Mouse (Mus musculus): ENCODE measurements at regions not wholly inside any gene's neighbourhood (a gene's known extent, or its start where the extent isn't known, plus 50 kb on each side); places are given as distances from the start of the nearest gene placed in this dataset.

GRCm38 (mm10) chr7:58310096-58310495, 345.9 kb upstream of the Atp10a start:
- 52% methylated on average over 2 of the region's 2 CpGs for WGBS
- no peak overlapping the region for H3K4me2 ChIP-seq
- no peak overlapping the region for H3K4me3 ChIP-seq
- H3K4me1 ChIP-seq, result no peaks in the 10 kb centered on the region
- no peak overlapping the region for H3K27ac ChIP-seq
- H3K36me3 ChIP-seq (replicated peaks), result no peaks in the 10 kb centered on the region
- no peaks in the 10 kb centered on the region for H3K9me3 ChIP-seq
- no peaks in the 10 kb centered on the region for H3K27me3 ChIP-seq (replicated peaks)
- 0 out of 2 replicates have a peak, but pooled peaks have one; percentile 58 for ATAC-seq (replicated peaks)
- no peak overlapping the region for H3K9ac ChIP-seq

DNA sequence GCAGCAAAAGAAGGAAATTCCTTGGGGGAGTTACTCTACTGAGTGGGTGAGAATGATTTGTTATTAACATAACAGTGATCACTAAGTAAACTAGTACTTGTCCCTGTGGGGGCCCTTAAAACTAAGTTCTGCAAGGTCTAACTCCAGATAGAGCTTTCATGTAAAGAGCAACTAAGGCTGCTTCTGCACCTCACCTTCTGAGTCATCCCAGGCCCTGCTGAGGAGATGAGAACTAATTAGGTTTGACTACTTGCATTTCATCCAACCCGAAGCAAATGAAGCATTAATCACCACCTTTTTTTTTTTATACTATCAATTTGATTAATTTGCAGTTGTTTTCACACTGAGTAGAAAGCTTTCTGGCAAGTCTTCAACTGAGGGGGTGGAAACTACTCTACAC, 333.6 kb upstream of the Atp10a start:
- Histone ChIP-seq H3K36me3 (replicated peaks) (no peaks in the 10 kb centered on the region), H3K9me3 (no peaks in the 10 kb centered on the region), H3K4me3 (no peak overlapping the region), H3K4me2 (no peak overlapping the region), H3K27me3 (replicated peaks) (no peaks in the 10 kb centered on the region), H3K9ac (no peak overlapping the region), H3K27ac (no peak overlapping the region), H3K4me1 (no peaks in the 10 kb centered on the region)
- 63% methylated on average over 1 of the region's 1 CpGs for WGBS
- no peak for ATAC-seq (replicated peaks)

DNA sequence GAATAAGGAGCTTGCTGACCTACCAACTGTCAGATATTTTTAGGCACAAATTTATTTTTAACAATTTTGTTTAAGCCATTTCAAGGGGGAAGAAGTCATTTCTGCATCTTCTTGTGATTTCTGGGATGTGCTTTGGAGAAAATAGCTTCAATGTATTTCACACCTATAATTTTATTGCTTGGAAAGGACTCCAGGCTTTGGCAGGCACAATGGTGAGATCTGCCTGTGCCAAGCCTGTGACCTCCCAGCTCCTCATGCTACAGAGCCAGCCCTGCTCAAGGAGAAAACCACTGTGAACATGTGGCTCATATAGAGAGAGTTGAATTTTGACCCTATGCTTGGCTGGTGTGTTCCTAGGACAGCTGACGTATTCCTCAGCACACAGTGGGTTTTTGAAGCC, 288.6 kb upstream of the Atp10a start:
- WGBS, result 68% methylated on average over 1 of the region's 1 CpGs
- ATAC-seq (replicated peaks), result no peak
- Histone ChIP-seq H3K27ac (no peak overlapping the region), H3K4me2 (no peak overlapping the region), H3K27me3 (replicated peaks) (no peaks in the 10 kb centered on the region), H3K4me1 (no peaks in the 10 kb centered on the region), H3K4me3 (no peak overlapping the region), H3K36me3 (replicated peaks) (no peaks in the 10 kb centered on the region), H3K9ac (no peak overlapping the region), H3K9me3 (no peaks in the 10 kb centered on the region)

- H3K27me3 ChIP-seq (replicated peaks), result no peaks in the 10 kb centered on the region
- H3K4me1 ChIP-seq, result no peaks in the 10 kb centered on the region
- no peak overlapping the region for H3K27ac ChIP-seq
- H3K9me3 ChIP-seq, result no peaks in the 10 kb centered on the region
- H3K4me2 ChIP-seq, result no peak overlapping the region
- H3K4me3 ChIP-seq, result no peak overlapping the region
- no peaks in the 10 kb centered on the region for H3K36me3 ChIP-seq (replicated peaks)
- no peak for ATAC-seq (replicated peaks)
- H3K9ac ChIP-seq, result no peak overlapping the region
- WGBS, result 81% methylated on average over 1 of the region's 1 CpGs
These were observed 272.6 kb upstream of the Atp10a start for GRCm38 (mm10) chr7:58383401-58383800.

DNA sequence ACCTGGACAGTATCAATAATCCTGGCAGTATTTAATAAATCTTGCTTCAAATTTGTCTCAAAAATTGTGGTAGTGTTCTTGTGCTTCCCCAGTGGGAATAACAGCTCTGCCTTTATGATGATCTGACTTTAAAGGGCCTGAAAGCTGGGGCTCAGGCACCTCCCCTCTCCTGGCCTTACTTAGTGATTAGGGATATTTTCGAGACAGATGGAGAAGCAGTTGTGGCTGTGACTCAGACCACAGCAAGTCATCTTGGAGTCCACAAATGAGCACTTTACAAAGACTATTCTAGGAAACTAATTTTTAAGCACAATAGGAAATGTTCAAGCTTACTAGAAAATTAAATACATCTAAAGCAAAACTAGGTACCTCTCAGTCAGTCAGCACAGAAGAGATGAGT, 267.6 kb upstream of the Atp10a start:
- Histone ChIP-seq H3K4me2 (no peak overlapping the region), H3K4me1 (no peaks in the 10 kb centered on the region), H3K36me3 (replicated peaks) (no peaks in the 10 kb centered on the region), H3K27ac (no peak overlapping the region), H3K9me3 (no peaks in the 10 kb centered on the region), H3K9ac (no peak overlapping the region), H3K4me3 (no peak overlapping the region), H3K27me3 (replicated peaks) (no peaks in the 10 kb centered on the region)
- 65% methylated on average over 1 of the region's 1 CpGs for WGBS
- no peak for ATAC-seq (replicated peaks)

- H3K4me3 ChIP-seq, result no peak overlapping the region
- no peaks in the 10 kb centered on the region for H3K27me3 ChIP-seq (replicated peaks)
- no peaks in the 10 kb centered on the region for H3K36me3 ChIP-seq (replicated peaks)
- WGBS, result 79% methylated on average over 4 of the region's 4 CpGs
- H3K4me1 ChIP-seq, result peaks cover 3% of the 10 kb centered on the region
- no peak for ATAC-seq (replicated peaks)
- no peak overlapping the region for H3K27ac ChIP-seq
- no peak overlapping the region for H3K4me2 ChIP-seq
- H3K9ac ChIP-seq, result no peak overlapping the region
- H3K9me3 ChIP-seq, result no peaks in the 10 kb centered on the region
These were observed 263.4 kb upstream of the Atp10a start for GRCm38 (mm10) chr7:58392391-58393115.

DNA sequence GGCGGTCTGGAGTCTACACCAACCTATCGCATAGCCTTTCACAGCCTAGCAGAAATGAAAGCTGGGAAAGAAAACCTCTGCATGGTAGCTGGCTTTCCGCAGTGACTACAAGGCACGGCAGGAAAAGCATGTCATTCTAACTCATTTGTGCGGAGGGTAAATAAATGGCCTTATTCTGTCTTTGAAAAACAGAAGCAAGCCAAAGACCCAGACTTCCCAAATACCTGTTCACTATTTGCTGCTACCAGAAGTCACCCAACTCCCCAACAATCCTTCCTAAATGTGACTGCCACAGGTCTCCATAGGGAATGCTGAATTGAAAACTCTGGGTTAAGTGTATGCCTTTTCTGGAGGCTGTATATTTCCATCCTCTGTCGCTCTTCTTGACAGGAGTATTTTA, 258.0 kb upstream of the Atp10a start:
- H3K9me3 ChIP-seq, result no peaks in the 10 kb centered on the region
- H3K4me2 ChIP-seq, result peak overlapping the region; percentile 60
- no peaks in the 10 kb centered on the region for H3K27me3 ChIP-seq (replicated peaks)
- ATAC-seq (replicated peaks), result peak; percentile 12
- WGBS, result 4% methylated on average over 6 of the region's 6 CpGs
- H3K4me3 ChIP-seq, result peak overlapping the region; percentile 48
- H3K4me1 ChIP-seq, result peaks cover 17% of the 10 kb centered on the region
- peak overlapping the region; percentile 81 for H3K9ac ChIP-seq
- H3K27ac ChIP-seq, result peak overlapping the region; percentile 99
- H3K36me3 ChIP-seq (replicated peaks), result no peaks in the 10 kb centered on the region

DNA sequence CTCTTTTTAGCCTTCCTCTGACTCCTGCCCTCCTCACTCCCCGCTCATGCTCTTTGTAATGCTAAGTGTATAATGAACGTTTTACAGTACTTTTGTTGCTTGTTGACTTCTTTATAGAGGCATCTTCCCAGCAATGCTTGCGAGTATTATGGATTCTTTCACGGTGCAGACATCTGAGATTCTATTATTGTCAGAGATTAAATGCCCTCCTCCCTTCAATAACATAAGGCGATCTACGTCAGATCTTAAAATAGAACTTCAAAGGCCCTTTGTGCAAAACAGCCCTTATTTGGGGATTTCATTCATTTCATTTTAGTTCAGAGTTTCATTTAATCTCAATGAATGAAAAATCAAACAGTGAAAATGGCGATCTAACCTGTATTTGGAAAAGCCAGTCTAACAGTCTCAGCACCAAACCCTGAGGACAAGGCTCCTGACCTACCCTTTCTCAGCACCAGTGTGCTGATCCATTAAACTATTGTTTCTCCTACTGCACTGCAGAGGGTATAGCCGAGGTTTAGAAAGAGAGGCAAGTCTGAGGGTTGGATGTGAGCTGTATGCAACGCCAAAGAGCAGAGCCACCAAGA, 257.3 kb upstream of the Atp10a start:
- peaks cover 17% of the 10 kb centered on the region for H3K4me1 ChIP-seq
- under 1% methylated on average over 9 of the region's 9 CpGs for WGBS
- no peaks in the 10 kb centered on the region for H3K27me3 ChIP-seq (replicated peaks)
- H3K9ac ChIP-seq, result peak overlapping the region; percentile 81
- H3K9me3 ChIP-seq, result no peaks in the 10 kb centered on the region
- H3K27ac ChIP-seq, result peak overlapping the region; percentile 99
- H3K4me2 ChIP-seq, result peak overlapping the region; percentile 60
- no peaks in the 10 kb centered on the region for H3K36me3 ChIP-seq (replicated peaks)
- peak; percentile 72 for ATAC-seq (replicated peaks)
- peak overlapping the region; percentile 48 for H3K4me3 ChIP-seq

DNA sequence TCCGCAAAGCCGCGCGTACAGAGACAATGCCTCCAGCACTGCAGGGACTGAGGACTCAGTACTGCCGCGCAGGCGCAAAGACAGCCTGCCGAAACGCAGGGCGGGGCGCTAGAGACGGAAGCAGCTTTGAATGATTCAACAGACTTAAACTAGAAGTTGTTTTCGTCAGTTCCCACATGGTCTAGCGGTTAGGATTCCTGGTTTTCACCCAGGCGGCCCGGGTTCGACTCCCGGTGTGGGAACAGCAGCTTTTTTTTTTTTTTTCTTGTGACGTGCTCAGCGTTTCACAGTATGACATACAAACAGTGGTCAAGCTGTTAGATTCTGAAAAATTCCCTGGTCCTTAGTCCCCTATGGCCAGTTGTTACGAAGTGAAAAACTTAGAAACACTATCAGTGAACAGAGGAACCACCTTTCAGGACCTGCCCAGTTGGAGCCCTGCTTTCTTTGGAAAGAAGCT, 256.8 kb upstream of the Atp10a start:
- H3K4me1 ChIP-seq, result peaks cover 17% of the 10 kb centered on the region
- H3K4me3 ChIP-seq, result peak overlapping the region; percentile 48
- peak overlapping the region; percentile 99 for H3K27ac ChIP-seq
- peak overlapping the region; percentile 60 for H3K4me2 ChIP-seq
- H3K27me3 ChIP-seq (replicated peaks), result no peaks in the 10 kb centered on the region
- ATAC-seq (replicated peaks), result peak; percentile 99
- WGBS, result under 1% methylated on average over 21 of the region's 21 CpGs
- H3K9ac ChIP-seq, result peak overlapping the region; percentile 81
- no peaks in the 10 kb centered on the region for H3K36me3 ChIP-seq (replicated peaks)
- H3K9me3 ChIP-seq, result no peaks in the 10 kb centered on the region

GRCm38 (mm10) chr7:58399651-58400050, 256.3 kb upstream of the Atp10a start:
- no peaks in the 10 kb centered on the region for H3K36me3 ChIP-seq (replicated peaks)
- whole genome bisulfite sequencing, result 23% methylated on average over 5 of the region's 5 CpGs
- H3K27me3 ChIP-seq (replicated peaks), result no peaks in the 10 kb centered on the region
- no peaks in the 10 kb centered on the region for H3K9me3 ChIP-seq
- peak overlapping the region; percentile 71 for H3K27ac ChIP-seq
- peak overlapping the region; percentile 60 for H3K4me2 ChIP-seq
- H3K4me3 ChIP-seq, result peak overlapping the region; percentile 48
- H3K9ac ChIP-seq, result peak overlapping the region; percentile 34
- peak; percentile 41 for ATAC-seq (replicated peaks)
- H3K4me1 ChIP-seq, result peaks cover 17% of the 10 kb centered on the region

DNA sequence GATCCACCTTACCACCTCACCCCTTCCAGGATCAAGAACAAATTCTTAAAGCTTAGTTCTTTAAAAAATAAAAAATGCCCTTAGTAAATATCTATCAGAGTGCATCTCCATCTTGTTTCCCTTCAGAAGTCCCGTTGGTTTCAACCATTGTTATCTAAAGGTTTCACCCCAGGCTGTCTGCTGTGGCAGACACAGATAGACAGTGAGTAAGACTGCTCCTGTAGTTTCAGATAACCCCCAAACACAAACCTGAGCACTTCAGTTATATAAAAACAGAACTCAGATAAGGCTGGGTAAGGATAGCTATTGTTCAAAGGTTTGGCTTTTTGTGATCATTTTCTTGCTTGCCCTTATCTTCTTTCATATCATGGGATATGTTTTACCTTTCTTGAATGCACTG, 255.4 kb upstream of the Atp10a start:
- 88% methylated on average over 1 of the region's 1 CpGs for WGBS
- no peaks in the 10 kb centered on the region for H3K27me3 ChIP-seq (replicated peaks)
- ATAC-seq (replicated peaks), result no peak
- H3K4me2 ChIP-seq, result no peak overlapping the region
- no peaks in the 10 kb centered on the region for H3K36me3 ChIP-seq (replicated peaks)
- no peak overlapping the region for H3K4me3 ChIP-seq
- no peak overlapping the region for H3K27ac ChIP-seq
- no peaks in the 10 kb centered on the region for H3K9me3 ChIP-seq
- H3K4me1 ChIP-seq, result peaks cover 17% of the 10 kb centered on the region
- H3K9ac ChIP-seq, result no peak overlapping the region

DNA sequence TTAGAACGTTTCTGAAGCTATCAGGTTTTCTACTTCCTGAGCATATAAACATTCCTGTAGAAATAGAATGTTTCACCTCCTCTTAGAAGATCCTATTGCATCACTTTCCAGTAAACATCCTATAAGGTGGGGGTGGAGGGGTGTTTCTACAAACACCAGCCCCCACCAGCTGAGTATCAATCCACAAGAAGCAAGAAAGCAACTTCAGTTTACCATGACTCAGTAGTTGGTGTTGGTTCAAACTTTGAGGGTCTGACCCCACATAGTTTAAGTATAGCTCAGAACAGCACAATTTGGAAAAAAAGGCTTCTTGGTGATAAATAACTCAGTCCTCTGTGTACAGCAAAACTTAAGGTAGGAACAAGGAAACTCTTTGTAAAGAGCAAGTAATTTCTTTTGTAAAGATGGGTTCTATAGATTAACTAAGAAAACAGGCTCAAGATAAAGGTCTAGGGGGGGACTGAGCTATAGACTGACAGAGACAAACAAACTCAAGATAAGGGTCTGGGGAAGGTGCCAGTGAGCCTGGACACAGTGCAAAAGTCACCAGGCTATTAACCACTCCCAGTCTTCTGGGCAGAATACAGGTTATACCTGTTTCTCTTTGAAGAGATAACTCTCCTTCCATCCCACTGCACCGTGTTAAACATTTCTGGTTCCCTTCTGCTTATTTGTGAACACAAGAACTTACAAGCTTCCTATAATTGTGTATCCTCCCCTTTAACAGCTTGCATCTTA, 218.9 kb upstream of the Atp10a start:
- no peak for ATAC-seq (replicated peaks)

More for the DNA sequence above, 218.9 kb upstream of the Atp10a start:
- Histone ChIP-seq H3K27me3 (replicated peaks) (no peaks in the 10 kb centered on the region), H3K4me1 (no peaks in the 10 kb centered on the region), H3K9ac (no peak overlapping the region), H3K4me2 (no peak overlapping the region), H3K27ac (no peak overlapping the region), H3K9me3 (no peaks in the 10 kb centered on the region), H3K4me3 (no peak overlapping the region), H3K36me3 (replicated peaks) (no peaks in the 10 kb centered on the region)
- 78% methylated on average over 2 of the region's 2 CpGs for WGBS

Data from midbrain, embryonic 15.5 days (tissue).